25 mouse cellular contexts compared by ENCODE assay signal in the genomic region with DNA sequence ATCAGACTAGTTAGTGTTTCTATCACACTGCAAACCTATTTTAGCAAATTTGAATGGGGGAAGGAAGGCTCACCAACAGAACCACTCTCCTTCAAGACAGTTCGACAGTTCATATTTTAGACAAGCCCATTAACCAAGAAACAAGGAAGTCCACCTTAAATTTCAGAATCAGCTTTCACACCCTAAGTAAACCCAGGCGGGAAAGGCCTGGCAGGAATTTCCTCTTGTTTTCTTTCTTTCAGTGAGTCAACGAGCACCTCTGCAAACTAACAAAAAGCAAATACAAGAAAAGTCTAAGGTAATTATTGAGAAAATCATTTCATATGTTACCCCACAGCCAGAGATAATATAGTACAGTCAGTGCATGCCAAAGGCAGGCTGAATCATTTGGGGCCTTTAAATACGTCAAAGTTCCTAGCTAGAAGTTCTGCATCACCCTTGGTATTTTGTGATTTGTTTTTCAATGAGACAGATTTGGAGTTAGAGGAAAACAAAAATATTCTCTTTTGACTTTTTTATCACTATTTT.
"Had no signal": no experiment of that assay in that cellular context is flagged by ENCODE, and none has a peak within 500 bp of the region (broad histone marks: within the 10 kb centered on the region; RNA-seq: fewer than 3 reads in every experiment).

No protein-coding gene starts in this region.

- H3K9ac ChIP-seq: forebrain, postnatal 0 days; heart, embryonic 13.5 days; heart, embryonic 15.5 days; hindbrain, embryonic 12.5 days; hindbrain, embryonic 14.5 days; kidney, embryonic 15.5 days; limb, embryonic 13.5 days; limb, embryonic 15.5 days had no signal

- H3K4me3 ChIP-seq: heart, adult 2 months; heart, embryonic 13.5 days; heart, embryonic 15.5 days; hindbrain, embryonic 10.5 days; hindbrain, embryonic 12.5 days; kidney, embryonic 15.5 days; layer of hippocampus, adult 2 months; limb, embryonic 13.5 days; limb, embryonic 15.5 days had no signal

- H3K9me3 ChIP-seq: heart, embryonic 13.5 days; heart, embryonic 15.5 days; hindbrain, embryonic 10.5 days; hindbrain, embryonic 12.5 days; kidney, embryonic 15.5 days; limb, embryonic 15.5 days had no signal

- H3K36me3 ChIP-seq: heart, embryonic 13.5 days; heart, embryonic 15.5 days; hindbrain, embryonic 10.5 days; hindbrain, embryonic 12.5 days; kidney, embryonic 15.5 days; limb, embryonic 13.5 days; limb, embryonic 15.5 days had no signal

- ATAC-seq: forebrain, postnatal 0 days; hindbrain, postnatal 0 days; intestine, embryonic 16.5 days had no signal

- H3K4me1 ChIP-seq: heart, embryonic 15.5 days; hindbrain, embryonic 10.5 days; hindbrain, embryonic 12.5 days; kidney, embryonic 15.5 days; limb, embryonic 15.5 days had no signal

- H3K27me3 ChIP-seq: heart, embryonic 13.5 days; heart, embryonic 15.5 days; hindbrain, embryonic 12.5 days; kidney, embryonic 15.5 days; limb, embryonic 13.5 days; limb, embryonic 15.5 days had no signal

- H3K4me2 ChIP-seq: heart, embryonic 11.5 days; heart, embryonic 13.5 days; heart, embryonic 15.5 days; hindbrain, embryonic 12.5 days; hindbrain, embryonic 14.5 days; kidney, embryonic 15.5 days; limb, embryonic 13.5 days; limb, embryonic 15.5 days had no signal

- H3K27ac ChIP-seq: heart, adult 2 months; heart, embryonic 13.5 days; heart, embryonic 15.5 days; hindbrain, embryonic 10.5 days; hindbrain, embryonic 12.5 days; hindbrain, embryonic 14.5 days; hindbrain, postnatal 0 days; kidney, embryonic 15.5 days; kidney, postnatal 0 days; layer of hippocampus, adult 2 months; limb, embryonic 13.5 days; limb, embryonic 15.5 days had no signal

- DNase-seq: forebrain, postnatal 0 days; gastrocnemius, postnatal 14 days; gastrocnemius, postnatal 36 days; heart, adult 2 months; heart, postnatal 14 days; heart, postnatal 4 days; kidney, adult 11 months; kidney, adult 2 months; kidney, adult 9 months; kidney, postnatal 25 days; kidney, postnatal 4 days; left cerebral cortex, postnatal 4 days had no signal
